Mouse (Mus musculus): ENCODE measurements around the gene Psg23. TPM values are rescaled to one million over a fixed set of nuclear protein-coding genes. Genes with fewer than 3 reads are reported as not detected.

Gene Psg23
- not detected for total RNA-seq (2023)

GRCm38 (mm10) chr7:18616401-18616800 is at the start of gene Psg23:
TSS of gene Psg23 (minus strand) at chr7:18616501.

GRCm38 (mm10) chr7:18656625-18657024 is 40.3 kb upstream of the Psg23 start, which contains the start of gene Psg21:
TSS of gene Psg21 (minus strand) at chr7:18656725.

DNA sequence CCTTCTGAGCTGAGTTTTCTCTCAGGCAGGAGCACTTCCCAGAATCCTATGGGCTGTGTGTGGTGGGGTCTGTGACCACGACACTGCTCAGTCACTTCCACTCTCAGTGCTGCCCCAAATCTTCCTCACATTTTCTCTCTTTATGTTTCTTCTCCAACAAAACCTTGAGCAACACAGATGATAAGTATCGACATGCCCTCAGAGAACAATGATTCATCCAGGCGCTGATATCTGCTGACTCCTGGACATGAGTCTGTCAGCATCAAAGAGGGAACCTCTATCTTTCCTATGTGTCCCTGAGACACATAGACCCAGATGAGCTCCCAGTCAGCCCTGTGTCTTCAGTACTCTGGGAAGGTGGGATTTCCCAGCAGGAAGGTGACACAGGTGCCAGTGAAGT is 49.1 kb downstream of the Psg23 start, which contains the start of gene Psg27:
Gene Psg27, minus strand, starts transcription at position 101 of the 400 bp plus-strand sequence.

Other genes with a start within 250 kb of the Psg23 start
- gene Psg28, start 184.5 kb downstream of the Psg23 start, total RNA-seq (2023) = not detected
- not detected for gene Psg26, start 132.3 kb downstream of the Psg23 start, total RNA-seq (2023)
- not detected for gene Psg25, start 84.2 kb downstream of the Psg23 start, total RNA-seq (2023)
- gene Psg27, start 49.2 kb downstream of the Psg23 start, total RNA-seq (2023) = not detected
- gene Psg21, start 40.2 kb upstream of the Psg23 start, total RNA-seq (2023) = not detected
- not detected for gene Psg20, start 69.7 kb upstream of the Psg23 start, total RNA-seq (2023)
- not detected for gene Psg22, start 101.6 kb upstream of the Psg23 start, total RNA-seq (2023)
- gene Psg19, start 182.0 kb upstream of the Psg23 start, total RNA-seq (2023) = not detected
- not detected for gene Psg17, start 205.1 kb upstream of the Psg23 start, total RNA-seq (2023)
- not detected for gene Mill2, start 223.5 kb upstream of the Psg23 start, total RNA-seq (2023)

Measured in neutrophil, adult 83 days (primary cell).